Mouse (Mus musculus): Measurements from ENCODE around the gene Tmc3.
A peak's percentile ranks its signal among the peaks of the same experiment; 100 is the strongest.

Tmc3 gene

DNA sequence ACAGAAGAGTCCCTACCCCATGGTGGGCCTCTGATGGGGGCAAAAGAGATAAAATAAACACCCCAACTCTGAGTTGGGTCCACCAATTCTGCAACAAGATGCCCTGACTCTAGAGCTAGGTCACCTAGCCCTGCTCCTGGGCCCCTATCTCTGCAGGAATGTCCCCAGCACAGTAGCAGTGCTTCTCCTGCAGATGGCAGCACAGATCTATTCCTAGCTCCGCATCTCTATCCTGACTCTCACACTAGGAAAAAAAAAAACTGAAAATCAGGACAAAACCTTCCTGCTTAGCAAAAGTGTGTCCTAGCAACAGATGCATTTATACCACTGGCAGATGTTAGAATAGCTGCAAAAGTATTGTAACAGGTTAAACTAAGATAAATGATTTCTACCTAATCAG, 84.0 kb downstream of the Tmc3 start:
- DNase-seq (ENCODE audit: low spot score in 2 of 2) = peak; percentile 59 to 78

DNA sequence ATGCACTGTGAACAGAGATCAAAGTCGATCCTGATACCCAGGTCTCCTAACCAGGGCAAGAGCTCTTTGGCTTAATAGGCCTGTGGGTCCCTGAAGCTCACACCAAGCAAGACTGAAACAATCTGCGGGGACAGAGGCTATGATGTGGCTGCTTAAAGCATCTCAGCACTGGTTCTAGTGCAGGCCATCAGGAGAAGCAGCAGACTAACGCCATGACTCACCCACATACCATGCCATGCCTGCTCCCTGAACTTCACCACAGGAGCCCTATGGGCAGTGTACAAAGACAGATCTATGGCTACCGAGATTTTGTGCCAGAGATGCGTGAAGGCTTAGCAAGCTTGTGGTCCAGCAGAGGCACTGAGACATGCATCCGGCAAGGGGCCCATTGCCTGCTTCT, 86.8 kb downstream of the Tmc3 start:
- DNase-seq (ENCODE audit: low spot score in 2 of 2) = no peak

Measured in right cerebral cortex, adult 2 months (tissue).